Mouse (Mus musculus): ENCODE measurements around the gene Mst1. TPM values are rescaled to one million over a fixed set of nuclear protein-coding genes. Genes with fewer than 3 reads are reported as not detected.

Mst1 gene
- polyA plus RNA-seq, 1 experiment from 2014 or later, result 0.28 TPM

DNA sequence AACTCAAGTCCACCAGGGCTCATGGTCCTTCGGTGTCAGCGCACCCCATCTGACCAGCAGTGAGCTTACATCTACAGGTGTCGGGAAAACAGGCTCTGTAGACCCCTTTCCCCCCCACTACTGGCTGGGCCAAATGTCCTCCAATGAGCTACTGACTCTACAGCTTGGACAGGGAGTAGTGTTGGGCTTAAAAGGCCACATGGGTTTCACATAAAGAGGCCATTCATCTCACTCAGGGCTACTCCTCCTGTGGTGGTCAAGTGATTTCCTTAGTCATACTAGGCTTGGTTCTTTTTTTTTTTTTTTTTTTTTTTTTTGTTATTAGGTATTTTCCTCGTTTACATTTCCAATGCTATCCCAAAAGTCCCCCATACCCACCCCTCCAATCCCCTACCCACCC, 43.7 kb downstream of the Mst1 start:
- Histone ChIP-seq H3K36me3 (ENCODE audit: control insufficient read depth, insufficient read depth, low read length) (no peaks in the 10 kb centered on the region), H3K4me2 (ENCODE audit: low read depth, low read length, severe bottlenecking) (no peak overlapping the region), H3K4me3 (ENCODE audit: low read depth, low read length) (no peak overlapping the region), H3K27ac (ENCODE audit: low read depth, low read length) (no peak overlapping the region), H3K4me1 (replicated peaks; ENCODE audit: control insufficient read depth, insufficient read depth, low read length) (no peaks in the 10 kb centered on the region), H3K9me3 (ENCODE audit: control insufficient read depth, low read length) (no peaks in the 10 kb centered on the region), H3K9ac (ENCODE audit: low read length) (no peak overlapping the region), H3K27me3 (ENCODE audit: control insufficient read depth, insufficient read depth, low read length) (no peaks in the 10 kb centered on the region)
- no peak for ATAC-seq (replicated peaks; ENCODE audit: low FRiP score)
- no peak for DNase-seq (ENCODE audit: low spot score)
- WGBS, result 86% methylated on average over 4 of the region's 4 CpGs

DNA sequence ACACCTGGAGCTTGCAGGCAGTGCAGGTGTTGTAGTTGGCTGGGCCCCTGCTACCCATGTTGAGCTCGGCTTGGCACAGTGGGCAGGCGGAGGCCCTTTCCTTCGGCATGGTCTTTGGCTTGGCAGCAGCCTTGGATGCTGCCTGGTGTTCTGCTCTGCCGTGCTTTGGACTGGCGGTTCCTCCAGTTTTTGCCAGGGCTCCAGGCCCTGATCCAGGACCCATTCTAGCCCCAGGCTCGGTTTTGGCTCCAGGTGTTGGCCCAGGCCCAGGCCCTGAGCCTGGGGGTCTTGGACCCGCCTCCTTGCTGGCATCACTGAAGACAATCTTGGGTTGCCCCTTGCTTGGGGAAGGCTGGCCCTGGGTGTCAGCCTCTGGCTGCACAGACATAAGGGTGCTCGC, 45.5 kb downstream of the Mst1 start:
- no peak overlapping the region for H3K4me3 ChIP-seq (ENCODE audit: low read depth, low read length)
- DNase-seq (ENCODE audit: low spot score) (no peak), ATAC-seq (replicated peaks; ENCODE audit: low FRiP score) (no peak)
- H3K27me3 ChIP-seq (ENCODE audit: control insufficient read depth, insufficient read depth, low read length), result no peaks in the 10 kb centered on the region
- no peaks in the 10 kb centered on the region for H3K4me1 ChIP-seq (replicated peaks; ENCODE audit: control insufficient read depth, insufficient read depth, low read length)
- no peak overlapping the region for H3K4me2 ChIP-seq (ENCODE audit: low read depth, low read length, severe bottlenecking)
- H3K9ac ChIP-seq (ENCODE audit: low read length), result no peak overlapping the region
- no peaks in the 10 kb centered on the region for H3K36me3 ChIP-seq (ENCODE audit: control insufficient read depth, insufficient read depth, low read length)
- no peaks in the 10 kb centered on the region for H3K9me3 ChIP-seq (ENCODE audit: control insufficient read depth, low read length)
- WGBS, result 92% methylated on average over 8 of the region's 8 CpGs
- no peak overlapping the region for H3K27ac ChIP-seq (ENCODE audit: low read depth, low read length)

- H3K27ac ChIP-seq (ENCODE audit: low read depth, low read length), result no peak overlapping the region
- no peak overlapping the region for H3K4me2 ChIP-seq (ENCODE audit: low read depth, low read length, severe bottlenecking)
- no peaks in the 10 kb centered on the region for H3K36me3 ChIP-seq (ENCODE audit: control insufficient read depth, insufficient read depth, low read length)
- H3K9ac ChIP-seq (ENCODE audit: low read length), result no peak overlapping the region
- H3K9me3 ChIP-seq (ENCODE audit: control insufficient read depth, low read length), result no peaks in the 10 kb centered on the region
- no peaks in the 10 kb centered on the region for H3K4me1 ChIP-seq (replicated peaks; ENCODE audit: control insufficient read depth, insufficient read depth, low read length)
- WGBS, result 89% methylated on average over 17 of the region's 17 CpGs
- no peak overlapping the region for H3K4me3 ChIP-seq (ENCODE audit: low read depth, low read length)
- DNase-seq (ENCODE audit: low spot score) (no peak), ATAC-seq (replicated peaks; ENCODE audit: low FRiP score) (no peak)
- H3K27me3 ChIP-seq (ENCODE audit: control insufficient read depth, insufficient read depth, low read length), result no peaks in the 10 kb centered on the region
Measured at GRCm38 (mm10) chr9:108126436-108127180, 46.4 kb downstream of the Mst1 start.

- ATAC-seq (replicated peaks; ENCODE audit: low FRiP score) (no peak), DNase-seq (ENCODE audit: low spot score) (no peak)
- Histone ChIP-seq H3K27ac (ENCODE audit: low read depth, low read length) (no peak overlapping the region), H3K4me1 (replicated peaks; ENCODE audit: control insufficient read depth, insufficient read depth, low read length) (no peaks in the 10 kb centered on the region), H3K9me3 (ENCODE audit: control insufficient read depth, low read length) (no peaks in the 10 kb centered on the region), H3K4me2 (ENCODE audit: low read depth, low read length, severe bottlenecking) (no peak overlapping the region), H3K27me3 (ENCODE audit: control insufficient read depth, insufficient read depth, low read length) (no peaks in the 10 kb centered on the region), H3K9ac (ENCODE audit: low read length) (no peak overlapping the region), H3K36me3 (ENCODE audit: control insufficient read depth, insufficient read depth, low read length) (no peaks in the 10 kb centered on the region), H3K4me3 (ENCODE audit: low read depth, low read length) (no peak overlapping the region)
- WGBS, result 87% methylated on average over 11 of the region's 11 CpGs
Measured at GRCm38 (mm10) chr9:108128248-108128647, 48.0 kb downstream of the Mst1 start.

GRCm38 (mm10) chr9:108129042-108129948, 49.1 kb downstream of the Mst1 start:
- no peak overlapping the region for H3K4me2 ChIP-seq (ENCODE audit: low read depth, low read length, severe bottlenecking)
- H3K9ac ChIP-seq (ENCODE audit: low read length), result no peak overlapping the region
- DNase-seq (ENCODE audit: low spot score) (no peak), ATAC-seq (replicated peaks; ENCODE audit: low FRiP score) (no peak)
- no peaks in the 10 kb centered on the region for H3K9me3 ChIP-seq (ENCODE audit: control insufficient read depth, low read length)
- 83% methylated on average over 13 of the region's 13 CpGs for WGBS
- no peak overlapping the region for H3K4me3 ChIP-seq (ENCODE audit: low read depth, low read length)
- no peak overlapping the region for H3K27ac ChIP-seq (ENCODE audit: low read depth, low read length)
- no peaks in the 10 kb centered on the region for H3K27me3 ChIP-seq (ENCODE audit: control insufficient read depth, insufficient read depth, low read length)
- H3K4me1 ChIP-seq (replicated peaks; ENCODE audit: control insufficient read depth, insufficient read depth, low read length), result no peaks in the 10 kb centered on the region
- no peaks in the 10 kb centered on the region for H3K36me3 ChIP-seq (ENCODE audit: control insufficient read depth, insufficient read depth, low read length)

DNA sequence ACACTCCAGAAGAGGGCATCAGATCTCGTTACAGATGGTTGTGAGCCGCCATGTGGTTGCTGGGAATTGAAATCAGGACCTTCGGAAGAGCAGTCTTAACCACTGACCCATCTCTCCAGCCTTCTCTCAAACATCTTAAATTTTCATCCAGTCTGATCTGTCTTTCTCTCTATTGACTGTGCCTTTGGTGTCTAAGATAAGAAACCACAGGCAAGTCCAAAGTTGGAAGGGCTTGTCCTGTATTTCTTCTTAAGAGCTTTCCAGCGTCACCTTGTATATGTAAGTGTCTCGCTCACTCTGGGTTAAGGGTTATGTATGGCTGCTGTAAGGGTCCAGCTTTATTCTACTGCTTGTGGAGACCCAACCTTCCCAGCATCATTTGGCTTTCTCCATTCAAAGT, 51.3 kb downstream of the Mst1 start:
- DNase-seq (ENCODE audit: low spot score), result no peak
- no peak overlapping the region for H3K4me3 ChIP-seq (ENCODE audit: low read depth, low read length)
- H3K4me1 ChIP-seq (replicated peaks; ENCODE audit: control insufficient read depth, insufficient read depth, low read length), result no peaks in the 10 kb centered on the region
- no peak overlapping the region for H3K27ac ChIP-seq (ENCODE audit: low read depth, low read length)
- no peaks in the 10 kb centered on the region for H3K9me3 ChIP-seq (ENCODE audit: control insufficient read depth, low read length)
- H3K27me3 ChIP-seq (ENCODE audit: control insufficient read depth, insufficient read depth, low read length), result no peaks in the 10 kb centered on the region
- H3K36me3 ChIP-seq (ENCODE audit: control insufficient read depth, insufficient read depth, low read length), result no peaks in the 10 kb centered on the region
- 91% methylated on average over 5 of the region's 5 CpGs for WGBS
- no peak for ATAC-seq (replicated peaks; ENCODE audit: low FRiP score)
- no peak overlapping the region for H3K4me2 ChIP-seq (ENCODE audit: low read depth, low read length, severe bottlenecking)
- H3K9ac ChIP-seq (ENCODE audit: low read length), result no peak overlapping the region

DNA sequence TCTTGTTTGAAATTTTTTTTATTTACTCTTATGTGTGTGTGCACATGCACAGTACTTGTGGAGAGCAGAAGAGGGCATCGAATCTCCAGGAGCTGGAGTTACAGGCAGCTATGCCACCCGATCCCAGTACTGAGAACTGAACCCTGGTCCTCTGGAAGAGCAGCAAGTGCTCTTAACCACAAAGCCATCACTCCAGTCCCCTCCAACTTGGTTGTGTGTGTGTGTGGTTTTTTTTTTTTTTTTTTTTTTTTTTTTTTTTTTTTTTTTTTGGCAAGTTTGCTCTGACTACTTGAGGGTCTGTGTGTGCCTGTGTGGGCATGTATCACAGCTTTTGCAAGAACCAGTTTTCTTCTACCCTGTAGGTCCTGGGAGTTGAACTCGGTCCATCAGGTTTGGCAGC, 52.1 kb downstream of the Mst1 start:
- no peak for DNase-seq (ENCODE audit: low spot score)
- no peaks in the 10 kb centered on the region for H3K27me3 ChIP-seq (ENCODE audit: control insufficient read depth, insufficient read depth, low read length)
- H3K9ac ChIP-seq (ENCODE audit: low read length), result no peak overlapping the region
- H3K4me3 ChIP-seq (ENCODE audit: low read depth, low read length), result no peak overlapping the region
- WGBS, result 95% methylated on average over 3 of the region's 3 CpGs
- no peak for ATAC-seq (replicated peaks; ENCODE audit: low FRiP score)
- H3K4me2 ChIP-seq (ENCODE audit: low read depth, low read length, severe bottlenecking), result no peak overlapping the region
- H3K4me1 ChIP-seq (replicated peaks; ENCODE audit: control insufficient read depth, insufficient read depth, low read length), result no peaks in the 10 kb centered on the region
- no peaks in the 10 kb centered on the region for H3K9me3 ChIP-seq (ENCODE audit: control insufficient read depth, low read length)
- no peaks in the 10 kb centered on the region for H3K36me3 ChIP-seq (ENCODE audit: control insufficient read depth, insufficient read depth, low read length)
- no peak overlapping the region for H3K27ac ChIP-seq (ENCODE audit: low read depth, low read length)

- Histone ChIP-seq H3K27ac (ENCODE audit: low read depth, low read length) (no peak overlapping the region), H3K4me2 (ENCODE audit: low read depth, low read length, severe bottlenecking) (no peak overlapping the region), H3K27me3 (ENCODE audit: control insufficient read depth, insufficient read depth, low read length) (no peaks in the 10 kb centered on the region), H3K36me3 (ENCODE audit: control insufficient read depth, insufficient read depth, low read length) (no peaks in the 10 kb centered on the region), H3K9ac (ENCODE audit: low read length) (no peak overlapping the region), H3K4me3 (ENCODE audit: low read depth, low read length) (no peak overlapping the region), H3K4me1 (replicated peaks; ENCODE audit: control insufficient read depth, insufficient read depth, low read length) (no peaks in the 10 kb centered on the region), H3K9me3 (ENCODE audit: control insufficient read depth, low read length) (no peaks in the 10 kb centered on the region)
- WGBS, result 50% methylated on average over 1 of the region's 1 CpGs
- no peak for ATAC-seq (replicated peaks; ENCODE audit: low FRiP score)
- no peak for DNase-seq (ENCODE audit: low spot score)
Measured at GRCm38 (mm10) chr9:108133478-108133877, 53.2 kb downstream of the Mst1 start.

Measured in forebrain, embryonic 11.5 days (tissue).